Mouse (Mus musculus): Measurements from ENCODE around the gene Tes3-ps.

The Tes3-ps gene

DNA sequence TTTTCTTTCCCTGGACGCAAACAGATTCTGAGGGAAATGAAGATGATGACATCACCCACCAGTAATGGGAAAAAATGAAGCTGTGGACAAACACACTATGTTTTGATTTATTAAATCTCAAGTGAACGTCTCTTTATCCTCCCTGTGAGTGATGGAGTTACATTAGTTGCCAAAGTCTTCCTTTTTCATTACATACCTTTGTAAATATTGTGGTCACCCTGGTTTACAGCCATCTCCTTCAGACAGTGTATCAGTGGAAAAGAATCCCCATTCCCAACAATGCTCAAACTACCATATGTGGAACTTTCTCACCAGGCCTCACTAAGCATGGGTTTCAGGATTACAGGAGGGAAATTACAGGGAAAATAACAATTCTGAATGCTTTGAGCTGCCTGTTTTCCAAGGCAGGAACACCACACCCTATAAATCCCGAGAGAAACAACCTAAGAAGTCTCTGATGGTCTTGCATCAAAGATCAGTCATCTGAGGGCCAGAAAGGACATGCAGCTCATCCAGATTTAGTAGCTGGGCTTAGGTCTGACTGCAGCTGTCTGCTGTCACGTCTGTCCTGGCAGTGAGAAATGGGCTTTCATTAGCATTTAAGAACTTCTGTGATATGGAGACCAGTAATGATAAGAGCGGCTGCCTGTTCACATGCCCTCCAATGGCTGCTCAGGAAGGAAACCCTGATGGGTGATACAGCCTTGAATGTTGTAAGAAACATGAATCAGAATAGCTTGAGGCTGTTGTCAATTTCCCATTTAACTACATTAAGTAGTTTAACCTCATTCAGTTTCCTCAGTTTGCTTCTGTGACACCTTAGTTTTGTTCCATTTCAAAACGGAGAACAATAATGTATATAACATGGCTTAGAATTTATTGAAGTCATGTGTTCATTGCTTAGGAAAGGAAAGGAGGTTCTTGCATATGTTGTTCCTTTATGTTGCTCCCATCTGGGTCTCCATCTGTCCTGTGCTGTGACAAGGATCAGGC, at the start of gene Tes3-ps:
TSS of gene Tes3-ps (plus strand) at position 943 of the 993 bp plus-strand sequence.
- no peak for DNase-seq (ENCODE audit: extremely low read depth, insufficient read length, low spot score)

DNA sequence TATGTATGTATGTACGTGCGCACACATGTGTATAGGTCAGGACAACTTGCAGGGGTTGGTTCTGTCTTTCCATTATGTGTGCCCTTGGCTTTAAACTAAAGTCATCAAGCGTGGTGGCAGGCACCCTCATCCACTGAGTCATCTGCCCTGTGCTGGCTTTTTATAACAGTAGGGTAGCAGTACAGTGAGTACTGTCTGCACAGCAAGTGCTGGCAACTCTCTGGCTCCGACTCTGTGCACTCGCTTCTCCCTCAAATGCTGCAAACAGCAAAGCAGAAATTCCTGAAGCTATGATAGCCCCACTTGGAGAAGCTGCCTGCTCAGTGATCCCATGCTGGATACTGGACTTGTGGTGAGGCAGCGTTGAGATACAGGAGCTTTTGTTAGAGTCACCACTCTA, 48.7 kb upstream of the Tes3-ps start:
- DNase-seq (ENCODE audit: extremely low read depth, insufficient read length, low spot score): no peak

DNA sequence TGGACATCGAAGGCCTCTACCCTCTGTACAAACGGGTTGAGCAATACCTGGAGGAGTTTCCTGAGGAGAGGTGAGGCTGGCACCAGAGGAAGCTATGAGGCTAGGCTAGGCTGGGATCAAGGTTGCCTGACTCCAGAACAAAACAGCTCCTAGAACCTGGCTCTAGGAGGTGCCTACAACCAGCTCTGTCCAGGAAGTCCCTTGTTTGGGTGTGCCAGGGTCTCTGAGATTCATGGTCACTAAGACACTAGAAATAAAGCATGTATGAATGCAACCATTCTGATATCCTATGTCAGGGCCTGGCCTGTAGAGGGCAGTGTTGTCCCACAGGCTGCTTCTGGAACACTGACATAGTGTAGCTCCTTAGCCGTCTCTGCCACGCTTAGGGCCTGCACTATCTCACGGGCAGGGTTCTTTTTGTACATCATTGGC, 43.8 kb upstream of the Tes3-ps start:
- DNase-seq (ENCODE audit: extremely low read depth, insufficient read length, low spot score): peak; percentile 28

DNA sequence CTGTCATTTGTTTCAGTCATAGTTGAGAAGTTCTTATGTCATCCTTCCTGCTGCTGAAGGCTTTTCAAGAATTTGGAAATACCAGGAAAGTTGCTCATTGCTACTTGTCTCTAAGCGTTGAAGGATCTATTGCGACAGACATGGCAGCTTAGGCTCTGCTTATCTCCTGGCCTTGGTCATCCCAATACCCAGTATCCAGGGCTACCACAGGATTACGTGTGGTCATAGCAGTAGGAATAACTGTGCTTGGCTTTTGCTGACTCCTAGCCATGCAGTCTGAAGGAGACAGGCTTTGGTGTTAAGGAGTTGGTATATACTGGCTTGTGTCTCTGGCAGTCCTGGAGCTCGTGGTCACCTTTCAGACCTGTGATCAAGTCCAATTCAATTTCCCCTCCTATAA, 32.8 kb upstream of the Tes3-ps start:
- DNase-seq (ENCODE audit: extremely low read depth, insufficient read length, low spot score): no peak

DNA sequence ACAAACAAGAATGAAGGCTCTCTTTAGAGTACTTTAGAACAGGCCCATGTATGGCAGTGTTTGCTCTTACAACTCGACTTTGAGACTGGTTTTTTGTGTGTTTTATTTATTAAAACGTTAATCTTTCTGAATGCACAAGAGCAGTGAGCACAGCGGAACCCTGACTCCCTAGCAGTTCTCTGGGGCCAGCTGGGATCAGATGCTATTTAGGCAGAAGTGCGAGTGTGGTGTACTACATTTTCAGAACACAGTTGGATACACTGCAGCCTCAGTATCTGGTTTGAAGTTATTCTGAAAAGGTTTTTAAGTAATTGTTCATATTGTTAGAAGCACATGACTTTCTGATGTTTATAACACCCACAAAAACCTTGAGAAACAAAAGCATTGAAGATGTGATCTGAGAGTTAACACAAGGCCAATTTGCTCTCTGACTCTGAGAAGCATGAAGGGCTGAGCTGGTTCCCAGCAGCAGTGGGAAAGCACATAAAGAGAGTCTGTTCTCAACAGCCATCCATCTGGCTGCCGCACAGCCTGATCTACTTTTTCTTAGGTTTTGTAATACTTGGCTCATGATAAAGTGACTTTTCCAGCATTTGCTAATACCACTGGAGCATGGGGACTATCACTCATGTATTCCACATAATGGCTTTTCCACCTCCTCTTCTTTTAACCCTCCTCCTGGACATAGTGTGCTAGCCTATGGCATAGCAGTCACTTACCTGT, 32.3 kb upstream of the Tes3-ps start:
- no peak for DNase-seq (ENCODE audit: extremely low read depth, insufficient read length, low spot score)

DNA sequence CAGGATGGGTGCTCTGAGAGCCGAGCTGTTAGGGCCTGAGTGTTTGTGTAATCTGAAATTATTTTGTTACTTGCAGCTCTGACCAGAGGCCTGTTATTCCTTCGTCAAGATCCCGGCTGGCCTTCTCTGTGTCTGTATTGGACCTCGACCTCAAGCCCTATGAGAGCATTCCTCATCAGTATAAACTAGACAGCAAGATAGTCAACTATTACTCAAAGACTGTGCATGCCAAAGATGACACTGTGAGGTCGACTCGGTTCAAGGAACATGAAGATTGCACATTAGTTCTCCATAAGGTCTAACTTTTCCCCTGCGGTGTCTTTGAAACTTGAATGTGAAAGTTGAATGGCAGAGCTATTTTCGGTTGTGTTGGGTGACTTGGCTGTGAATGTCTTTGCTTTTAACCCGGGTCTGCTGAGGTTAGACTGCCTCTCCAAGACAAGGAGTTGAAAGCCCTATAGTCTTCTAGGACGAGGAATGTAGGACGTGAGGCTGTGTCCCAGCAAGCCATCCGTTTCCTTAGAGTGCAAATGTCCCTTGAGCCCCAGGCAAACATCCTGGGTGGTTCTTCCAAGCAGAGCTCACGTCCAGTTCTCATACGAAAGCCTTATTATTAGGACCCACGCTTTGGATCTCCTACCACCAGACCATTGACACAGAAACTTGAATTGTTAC, 31.5 kb upstream of the Tes3-ps start:
- no peak for DNase-seq (ENCODE audit: extremely low read depth, insufficient read length, low spot score)

DNA sequence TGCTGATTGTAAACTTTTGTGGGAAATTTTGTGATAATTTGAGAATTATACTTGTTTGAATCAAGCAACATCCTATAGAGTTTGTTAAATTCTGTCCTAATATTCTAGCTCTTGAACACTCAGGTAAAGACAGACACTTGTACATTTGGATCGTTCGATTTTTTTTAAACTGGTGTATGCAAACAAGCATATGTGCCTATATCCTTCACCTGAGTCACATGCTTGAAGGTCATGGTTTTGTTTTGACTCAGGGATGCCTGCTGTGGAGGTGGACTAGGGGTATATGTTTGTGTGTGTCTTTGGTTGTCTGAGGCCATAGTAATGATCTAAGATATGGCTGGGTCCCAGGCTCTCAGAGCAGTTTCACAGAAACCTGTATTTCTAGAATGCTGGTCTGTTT, 30.2 kb upstream of the Tes3-ps start:
- no peak for DNase-seq (ENCODE audit: extremely low read depth, insufficient read length, low spot score)

DNA sequence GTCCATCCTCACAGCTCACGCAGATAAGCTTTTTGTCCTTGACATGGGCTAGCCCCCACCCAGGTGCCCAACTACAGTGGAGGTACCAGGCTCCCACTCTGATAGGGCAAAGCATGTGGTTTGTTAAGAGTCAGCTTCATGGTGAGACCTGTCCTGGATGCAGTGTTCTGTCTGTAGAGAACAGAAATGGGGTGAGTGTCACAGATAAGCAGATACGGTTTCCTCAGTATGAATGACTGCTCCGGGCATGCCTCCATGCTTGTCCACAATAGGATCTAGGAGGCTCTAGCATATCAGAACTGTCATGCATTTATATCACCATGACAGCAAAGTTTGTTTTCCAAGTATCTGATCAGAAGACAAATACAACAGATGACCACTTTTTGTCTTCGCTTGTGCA, 27.2 kb upstream of the Tes3-ps start:
- no peak for DNase-seq (ENCODE audit: extremely low read depth, insufficient read length, low spot score)

DNA sequence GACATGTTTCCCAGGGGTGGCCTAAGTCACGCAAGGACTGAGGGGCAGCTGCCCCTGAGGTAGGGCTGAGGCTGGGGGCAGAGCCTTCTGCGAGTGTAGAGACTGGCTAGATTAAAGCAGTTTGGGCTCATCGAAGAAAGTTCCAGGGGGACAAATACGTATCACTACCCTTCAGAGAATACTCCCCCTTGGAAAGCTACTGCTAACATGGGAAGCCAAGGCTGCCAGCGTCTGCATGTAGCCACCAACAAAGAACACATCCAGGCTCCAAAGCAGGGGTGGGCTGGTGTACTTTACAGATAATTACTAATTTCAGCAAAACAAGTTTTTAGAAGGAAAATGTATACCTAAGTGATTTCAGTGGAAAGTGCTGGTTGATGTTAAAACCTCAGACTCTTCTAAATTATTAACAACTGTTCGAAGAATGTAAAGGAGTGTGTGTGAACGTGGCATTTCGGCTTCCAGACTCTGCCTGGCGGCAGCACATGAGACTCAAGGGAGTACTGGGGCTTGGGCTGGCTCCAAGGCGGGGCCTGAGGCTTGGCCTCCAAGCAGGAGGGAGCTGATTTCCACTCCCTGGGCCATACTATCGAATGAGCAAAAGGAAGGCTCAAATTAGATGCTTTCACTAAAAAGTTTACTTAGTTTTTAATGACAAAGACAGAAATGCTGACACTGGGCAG, 26.6 kb upstream of the Tes3-ps start:
- DNase-seq (ENCODE audit: extremely low read depth, insufficient read length, low spot score): no peak

DNA sequence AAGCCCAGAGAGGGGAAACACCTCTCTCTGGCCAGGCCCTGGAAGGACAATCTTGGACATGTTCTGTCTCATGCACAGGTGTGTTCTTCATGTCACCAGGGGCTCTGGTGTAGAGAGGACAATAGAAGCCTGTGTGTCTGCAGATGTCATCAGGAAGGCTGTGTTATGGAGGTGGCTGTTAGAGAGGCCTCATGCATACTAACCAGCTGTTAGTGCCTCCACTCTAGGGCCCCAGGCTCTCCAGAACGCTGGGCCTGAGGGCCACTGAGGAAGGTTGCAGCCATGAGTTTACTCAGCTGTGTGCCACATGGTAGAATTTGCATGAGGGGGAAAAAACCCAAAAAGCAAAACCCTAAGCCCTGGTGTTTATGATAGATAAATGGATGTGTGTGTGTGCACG, 25.5 kb upstream of the Tes3-ps start:
- no peak for DNase-seq (ENCODE audit: extremely low read depth, insufficient read length, low spot score)

DNA sequence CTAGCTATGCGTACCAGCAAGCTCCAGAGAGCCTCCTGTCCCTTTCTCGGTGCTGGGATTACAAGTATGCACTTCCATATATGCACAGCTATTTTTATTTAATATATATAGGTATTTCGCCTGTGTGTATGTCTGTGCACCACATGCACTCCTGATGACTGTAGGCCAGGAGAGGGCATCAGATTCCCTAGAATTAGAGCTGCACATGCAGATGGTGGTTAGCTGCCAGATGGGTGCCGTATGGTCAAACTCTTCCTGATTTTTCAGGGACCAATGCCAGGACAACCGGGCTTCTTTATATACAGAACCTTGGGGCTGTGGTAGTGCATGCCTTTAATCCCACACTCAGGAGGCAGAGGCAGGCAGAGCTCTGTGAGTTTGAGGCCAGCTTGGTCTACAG, 24.1 kb upstream of the Tes3-ps start:
- no peak for DNase-seq (ENCODE audit: extremely low read depth, insufficient read length, low spot score)

DNA sequence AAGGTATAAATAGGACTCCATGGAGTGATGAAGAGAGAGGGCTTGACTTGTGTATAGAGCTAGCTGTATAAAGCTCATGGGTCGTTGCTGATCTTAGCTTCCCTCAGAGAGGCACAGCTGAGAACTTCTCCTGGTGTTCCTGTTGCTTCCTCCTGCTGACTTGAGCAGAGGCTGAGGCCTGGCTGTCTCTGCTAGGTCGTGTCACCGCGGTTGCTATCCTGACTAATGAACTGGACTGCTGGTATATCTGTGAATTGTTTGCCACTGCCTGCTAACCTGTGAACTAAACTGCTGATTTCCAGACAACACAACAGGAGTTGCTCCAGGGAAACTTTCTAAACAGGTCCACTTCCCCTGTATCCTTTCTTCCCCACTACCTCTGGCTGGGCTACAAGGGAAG, 22.8 kb upstream of the Tes3-ps start:
- no peak for DNase-seq (ENCODE audit: extremely low read depth, insufficient read length, low spot score)

DNA sequence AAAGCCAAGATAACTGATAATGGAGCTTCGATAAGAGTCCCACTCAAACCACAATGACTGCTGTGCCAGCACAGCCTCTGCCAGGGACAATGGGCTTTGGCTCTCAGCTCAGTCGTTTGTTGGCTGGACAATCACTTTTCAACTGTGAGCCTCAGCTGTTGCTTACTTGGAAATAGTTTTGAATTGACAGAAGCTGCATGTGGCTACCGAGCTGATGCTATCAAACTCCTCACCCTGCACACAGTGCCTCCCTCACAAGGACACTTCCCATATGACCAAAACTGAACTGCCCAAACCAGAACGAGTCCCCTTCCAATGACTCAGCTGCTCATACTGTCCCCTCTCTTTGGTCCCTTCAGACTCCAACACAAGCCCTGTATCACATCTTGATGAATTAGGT, 22.3 kb upstream of the Tes3-ps start:
- no peak for DNase-seq (ENCODE audit: extremely low read depth, insufficient read length, low spot score)

DNA sequence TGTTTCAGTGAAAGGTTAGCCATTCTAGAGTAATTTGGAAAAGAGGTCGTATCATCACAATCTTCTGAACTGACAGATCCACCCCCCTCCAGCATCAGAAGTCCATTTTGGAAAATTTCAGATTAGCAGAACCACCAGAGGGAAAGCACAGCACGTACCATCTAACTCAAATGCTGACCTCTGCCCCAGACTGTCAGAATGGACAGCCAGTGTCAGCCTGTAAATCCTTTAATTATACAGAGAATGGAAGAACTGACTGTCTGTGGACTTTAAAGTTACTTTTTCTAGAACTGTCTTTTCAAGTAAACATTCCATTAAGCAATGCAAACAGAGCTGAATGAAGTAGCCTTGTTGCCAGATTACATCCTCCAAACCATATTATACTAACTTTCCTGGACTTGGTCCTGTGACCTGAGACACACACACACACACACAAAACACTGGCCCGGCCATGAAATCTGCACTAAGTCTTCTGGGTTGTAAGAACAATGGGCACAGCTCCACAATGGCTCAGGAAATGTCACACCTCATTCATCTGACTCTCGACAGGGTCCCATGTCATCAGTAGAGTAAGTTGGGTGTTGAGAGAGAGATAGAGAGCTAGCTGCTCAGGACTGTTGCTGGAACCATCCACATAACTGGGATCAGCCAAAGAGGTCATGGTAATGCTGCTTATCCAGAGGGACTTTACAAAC, 21.0 kb upstream of the Tes3-ps start:
- no peak for DNase-seq (ENCODE audit: extremely low read depth, insufficient read length, low spot score)

DNA sequence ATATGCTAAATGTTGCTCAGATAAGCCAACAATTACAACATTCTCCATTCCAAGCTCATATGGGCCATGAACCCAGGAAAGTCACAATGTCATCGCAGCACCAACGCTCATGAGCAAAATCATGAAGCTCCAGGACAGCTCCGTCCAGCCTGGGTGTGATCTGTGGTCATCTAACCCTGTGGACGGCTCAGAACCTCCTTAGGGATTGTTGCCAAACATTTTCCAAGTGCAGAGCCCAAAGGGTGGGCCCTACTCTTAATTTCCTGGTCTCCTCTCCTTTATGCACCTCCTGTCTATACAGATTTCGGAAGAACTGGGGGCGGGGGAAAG, 20.5 kb upstream of the Tes3-ps start:
- no peak for DNase-seq (ENCODE audit: extremely low read depth, insufficient read length, low spot score)

DNA sequence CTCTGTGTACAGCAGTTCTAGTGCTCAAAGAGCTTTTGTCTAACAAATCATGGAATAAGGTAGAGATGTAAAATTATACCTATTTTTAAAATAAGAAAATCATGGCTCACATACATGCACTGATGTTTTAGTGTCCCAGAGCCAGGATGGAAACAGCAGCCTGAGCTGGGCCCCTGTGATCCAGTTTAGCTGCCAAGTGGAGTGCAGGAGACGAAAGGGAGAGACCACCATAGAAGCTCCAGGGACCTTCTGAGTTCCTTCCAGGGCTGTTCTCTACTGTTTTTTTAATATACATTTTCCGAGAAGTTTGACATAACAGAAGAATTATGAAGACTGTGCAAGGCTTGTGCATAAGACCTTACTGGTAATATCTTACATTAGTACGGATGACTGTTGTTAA, 15.2 kb upstream of the Tes3-ps start:
- DNase-seq (ENCODE audit: extremely low read depth, insufficient read length, low spot score): no peak

DNA sequence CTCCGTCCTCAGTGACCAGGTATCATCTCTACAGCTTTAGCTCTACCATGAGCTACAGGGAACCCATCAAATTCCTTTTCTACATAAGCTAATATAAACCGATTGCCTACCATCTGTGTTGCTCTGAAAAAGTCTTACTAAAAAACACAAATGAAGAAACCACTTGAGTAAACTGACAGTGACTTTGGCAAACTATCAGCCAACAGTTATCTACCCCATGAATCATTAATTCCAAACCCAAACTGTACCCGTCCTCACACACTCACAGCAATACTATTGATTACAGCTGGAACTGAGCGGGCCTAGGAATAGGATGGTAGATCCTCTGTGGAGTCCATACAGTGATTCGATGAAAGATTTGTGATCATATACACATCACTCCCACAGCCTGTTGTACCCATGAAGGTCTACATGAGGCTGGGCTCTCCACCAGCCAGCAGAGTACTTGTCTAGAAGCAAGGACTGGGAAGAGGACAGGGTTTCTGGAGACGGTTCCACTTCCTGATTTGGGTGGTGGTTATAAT, 14.2 kb upstream of the Tes3-ps start:
- DNase-seq (ENCODE audit: extremely low read depth, insufficient read length, low spot score): no peak

DNA sequence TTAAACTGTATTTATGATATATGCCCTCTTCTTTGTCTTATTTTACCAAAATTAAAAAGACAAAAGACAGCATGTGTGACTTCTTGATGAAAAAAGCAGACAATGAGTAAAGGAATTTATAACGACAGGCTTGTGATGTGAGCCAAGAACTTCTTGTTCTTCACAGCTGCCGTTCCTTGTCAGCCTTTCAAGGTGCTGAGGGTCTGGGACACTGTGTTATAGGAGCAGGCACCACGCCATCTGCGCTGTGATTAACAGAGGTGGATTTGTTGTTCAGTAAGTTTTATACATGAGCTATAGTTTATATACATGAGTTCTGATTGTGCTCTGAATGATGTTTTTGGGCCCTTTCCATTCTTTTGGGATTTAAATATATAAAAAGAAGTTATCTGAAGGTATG, 13.7 kb upstream of the Tes3-ps start:
- DNase-seq (ENCODE audit: extremely low read depth, insufficient read length, low spot score): no peak

DNA sequence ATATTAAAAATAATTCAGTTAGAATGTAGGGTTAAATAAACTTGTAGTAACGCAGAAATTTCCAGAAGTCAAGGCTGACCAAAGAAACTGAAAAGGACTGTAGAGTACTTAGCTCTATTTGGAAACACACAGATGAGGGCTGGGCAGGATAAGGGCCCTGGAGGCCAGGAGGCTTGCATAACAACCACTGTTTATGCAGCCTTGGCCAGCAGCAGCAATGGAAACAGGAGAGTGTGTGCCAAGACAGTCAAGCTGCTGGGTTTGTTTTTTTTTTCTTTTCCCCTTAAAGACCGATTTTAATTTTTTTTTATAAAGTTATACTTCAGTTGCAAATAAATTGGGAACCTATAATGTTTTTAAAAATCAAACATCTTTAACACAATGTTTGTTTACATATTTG, 13.1 kb upstream of the Tes3-ps start:
- peak; percentile 24 for DNase-seq (ENCODE audit: extremely low read depth, insufficient read length, low spot score)

DNA sequence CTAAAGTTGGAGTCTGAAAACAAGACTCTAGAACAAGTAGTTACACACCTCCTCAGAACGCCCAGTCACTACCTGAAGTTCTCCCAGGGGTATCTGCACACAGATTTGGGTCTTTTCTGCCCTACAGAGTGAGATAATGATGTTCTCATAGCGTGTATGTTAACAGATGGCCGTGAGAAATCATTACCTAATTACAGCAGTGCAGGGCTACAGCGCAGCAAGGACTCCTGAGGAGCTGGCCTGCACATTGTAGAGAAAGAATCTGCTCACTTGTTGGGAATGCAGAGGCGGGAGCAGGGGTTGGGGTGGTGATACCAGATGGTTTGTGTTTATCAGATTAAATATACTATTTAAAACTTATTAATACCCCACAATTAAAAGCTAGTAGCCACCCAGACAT, 12.6 kb upstream of the Tes3-ps start:
- no peak for DNase-seq (ENCODE audit: extremely low read depth, insufficient read length, low spot score)
